Mouse (Mus musculus): ENCODE measurements around the gene Cd48. TPM values are rescaled to one million over a fixed set of nuclear protein-coding genes. Genes with fewer than 3 reads are reported as not detected.

Cd48 gene
- total RNA-seq (2023): 100 to 1,000 TPM; 216 to 236 TPM

DNA sequence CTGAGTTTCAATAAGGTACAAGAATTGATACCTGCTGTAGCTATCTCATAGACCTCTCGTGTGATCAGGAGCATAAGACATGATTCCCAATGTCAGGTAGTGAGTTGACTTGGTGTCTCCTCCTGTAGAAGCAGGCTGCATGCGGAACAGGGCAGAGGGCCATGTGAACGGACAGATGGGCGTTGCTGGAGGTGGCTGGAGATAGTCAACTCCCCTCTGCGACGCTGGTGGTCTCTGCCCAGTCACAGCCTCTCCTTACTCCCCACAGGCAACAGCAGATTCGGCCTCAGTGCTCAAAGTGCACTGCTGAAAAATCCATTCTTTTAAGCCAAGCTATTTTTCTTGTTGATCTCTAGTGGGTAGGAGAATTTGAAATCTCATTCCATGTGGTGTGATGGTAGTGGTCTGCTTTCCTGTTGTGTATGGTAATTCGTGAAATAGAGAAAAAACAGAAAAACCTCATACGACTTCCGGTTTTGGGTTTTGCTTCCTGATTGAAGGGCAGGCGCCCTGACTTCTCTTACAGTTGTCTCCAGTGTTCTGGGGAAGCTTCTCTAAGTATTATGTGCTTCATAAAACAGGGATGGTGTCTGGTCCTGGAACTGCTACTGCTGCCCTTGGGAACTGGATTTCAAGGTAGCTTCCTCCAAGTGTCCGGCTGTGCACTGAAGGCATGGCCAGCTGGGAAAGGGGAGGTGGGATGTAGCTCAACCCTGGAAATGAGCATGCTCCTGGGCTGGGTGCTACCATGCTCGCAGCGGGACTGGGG lies at the start of gene Cd48:
TSS of gene Cd48 (plus strand) at position 479 of the 769 bp plus-strand sequence.

DNA sequence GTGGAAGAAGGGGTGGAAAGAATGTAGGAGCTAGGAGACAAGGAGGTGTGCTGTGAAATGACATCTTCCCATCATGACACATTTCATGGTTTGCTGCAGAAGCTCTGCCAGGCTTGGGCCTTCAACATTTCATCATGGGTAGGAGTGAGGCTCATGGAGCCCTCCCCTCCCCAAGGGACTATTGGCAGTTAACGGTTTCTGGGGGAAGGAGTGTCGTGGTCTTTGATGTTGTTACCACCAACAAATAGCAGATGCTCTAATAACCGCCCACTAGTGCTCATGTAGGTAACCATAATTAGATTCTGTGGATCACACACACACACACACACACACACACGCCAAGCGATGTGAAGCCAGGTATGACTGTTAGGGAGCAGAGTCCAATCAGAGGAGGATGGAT lies 29.1 kb upstream of the Cd48 start, which contains the start of gene Slamf7:
TSS of gene Slamf7 (minus strand) at position 302 of the 400 bp plus-strand sequence.

Other genes starting within 250 kb of the Cd48 start
- gene F11r, start 244.5 kb upstream of the Cd48 start, total RNA-seq (2023): 10 to 100 TPM in 1 of 2 experiments, 1 to 10 TPM in 1; 8.2 to 11.3 TPM
- gene Alyref2, start 178.5 kb upstream of the Cd48 start, total RNA-seq (2023): 10 to 100 TPM in 1 of 2 experiments, 1 to 10 TPM in 1; 9.1 to 11.1 TPM
- gene Itln1, start 146.7 kb upstream of the Cd48 start, total RNA-seq (2023): 1 to 10 TPM; 1.9 TPM
- 100 to 1,000 TPM; 161 to 167 TPM for gene Cd244a, start 122.8 kb upstream of the Cd48 start, total RNA-seq (2023)
- gene Ly9, start 74.6 kb upstream of the Cd48 start, total RNA-seq (2023): 10 to 100 TPM; 50.1 to 52.0 TPM
- 10 to 100 TPM; 26.0 to 31.1 TPM for gene Slamf7, start 29.0 kb upstream of the Cd48 start, total RNA-seq (2023)
- gene Slamf1, start 85.1 kb downstream of the Cd48 start, total RNA-seq (2023): under 1 TPM; 0.60 to 0.70 TPM
- gene Cd84, start 157.7 kb downstream of the Cd48 start, total RNA-seq (2023): 100 to 1,000 TPM; 157 to 174 TPM
- 10 to 100 TPM; 11.9 to 13.5 TPM for gene Gm10521, start 213.7 kb downstream of the Cd48 start, total RNA-seq (2023)
- gene Slamf6, start 235.5 kb downstream of the Cd48 start, total RNA-seq (2023): 1 to 10 TPM; 3.1 to 3.3 TPM

Data from monocyte, adult 59 days (primary cell).